Mouse (Mus musculus) adrenal gland, postnatal 25 days (tissue): ENCODE results near the gene Eif5. TPM values are rescaled to one million over a fixed set of nuclear protein-coding genes. Genes with fewer than 3 reads are reported as not detected.

Experiments used
- DNase-seq: peaks from one replicate; pipeline ENCODE4 v3.0.0; 2021; ENCODE audit warnings: mixed read lengths
- total RNA-seq: library from RNA; stranded (reverse); gene quantifications from 2 replicates; pipeline ENCODE4 v1.2.3, GENCODE M21; 2021

Eif5 gene
- total RNA-seq, 1 experiment from 2014 or later: 338 TPM

DNA sequence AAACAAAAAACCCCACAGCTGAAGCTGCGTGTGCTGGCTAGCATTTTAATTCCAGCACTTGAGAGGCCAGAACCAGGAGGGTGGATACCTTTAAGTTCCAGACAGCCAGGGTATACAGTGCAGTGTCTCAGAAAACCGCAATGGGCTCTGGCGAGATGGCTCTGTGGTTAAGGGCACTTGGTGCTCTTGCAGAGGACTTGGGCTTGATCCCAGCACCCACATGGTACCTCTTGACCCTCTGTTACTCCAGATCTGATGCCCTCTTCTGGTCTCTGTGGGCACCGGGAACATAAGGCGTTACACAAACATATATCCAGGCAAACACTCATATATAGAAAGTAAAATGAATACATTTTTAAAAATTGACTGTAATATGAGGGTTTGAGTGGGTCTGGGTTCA is 27.5 kb downstream of the Eif5 start:
- no peak for DNase-seq

DNA sequence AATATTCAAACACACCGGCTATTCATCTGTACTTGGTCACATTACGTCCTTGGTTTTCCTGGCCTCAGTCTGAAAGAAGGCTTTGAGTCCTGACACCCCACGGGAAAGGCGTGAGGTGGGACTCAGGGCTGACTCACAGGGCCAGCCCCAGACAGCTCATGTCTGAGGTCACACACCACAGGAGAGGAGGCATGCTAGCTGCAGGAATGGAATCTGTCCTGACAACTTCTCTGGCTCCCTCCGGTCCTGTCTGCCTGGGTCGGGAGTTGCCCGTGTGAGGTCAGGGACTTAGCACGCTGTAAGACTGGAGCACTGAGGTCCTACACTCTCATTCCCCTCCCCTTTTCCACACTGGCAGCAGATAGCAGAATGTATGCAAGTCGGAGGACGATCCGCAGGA is 31.0 kb downstream of the Eif5 start:
- DNase-seq: peak; percentile 47

DNA sequence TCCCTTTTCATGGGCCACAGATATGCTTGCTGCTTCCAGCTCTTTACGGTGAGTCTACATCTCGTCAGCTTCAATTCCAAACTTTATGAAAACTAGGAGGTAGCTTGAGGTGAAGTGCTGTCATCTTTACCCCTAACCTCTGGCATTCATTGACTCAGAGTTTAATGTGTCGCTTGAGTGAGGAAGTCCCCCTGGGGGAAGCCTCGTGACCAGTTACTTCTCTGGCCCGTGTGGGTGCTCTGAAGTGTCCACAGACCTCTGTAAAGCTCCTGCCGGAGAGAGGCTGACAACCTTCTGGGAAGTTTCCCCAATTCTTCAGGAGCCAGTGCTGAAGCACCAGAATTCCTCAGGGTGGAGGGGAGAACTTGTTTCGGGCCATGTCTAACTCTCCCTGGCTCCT is 34.6 kb downstream of the Eif5 start:
- DNase-seq: no peak

DNA sequence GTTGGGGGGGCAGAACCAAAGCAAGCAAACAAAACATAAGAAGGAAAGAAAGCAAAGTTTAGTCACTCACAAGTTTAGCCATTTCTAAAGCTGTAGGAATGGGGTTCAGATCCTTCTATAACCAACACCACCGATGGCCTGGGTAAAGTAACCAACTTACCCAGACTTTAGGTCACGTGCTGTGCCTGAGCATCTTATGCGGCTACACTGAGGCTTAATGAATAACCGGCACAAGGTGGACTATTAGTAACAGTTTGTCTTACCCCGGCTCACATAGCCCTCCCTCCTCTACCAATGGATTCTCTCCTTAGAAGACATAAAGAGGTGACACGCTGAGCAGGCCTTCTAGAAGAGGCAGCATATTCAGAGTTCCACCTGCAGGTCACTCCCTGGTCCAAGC is 35.5 kb downstream of the Eif5 start:
- DNase-seq: no peak

DNA sequence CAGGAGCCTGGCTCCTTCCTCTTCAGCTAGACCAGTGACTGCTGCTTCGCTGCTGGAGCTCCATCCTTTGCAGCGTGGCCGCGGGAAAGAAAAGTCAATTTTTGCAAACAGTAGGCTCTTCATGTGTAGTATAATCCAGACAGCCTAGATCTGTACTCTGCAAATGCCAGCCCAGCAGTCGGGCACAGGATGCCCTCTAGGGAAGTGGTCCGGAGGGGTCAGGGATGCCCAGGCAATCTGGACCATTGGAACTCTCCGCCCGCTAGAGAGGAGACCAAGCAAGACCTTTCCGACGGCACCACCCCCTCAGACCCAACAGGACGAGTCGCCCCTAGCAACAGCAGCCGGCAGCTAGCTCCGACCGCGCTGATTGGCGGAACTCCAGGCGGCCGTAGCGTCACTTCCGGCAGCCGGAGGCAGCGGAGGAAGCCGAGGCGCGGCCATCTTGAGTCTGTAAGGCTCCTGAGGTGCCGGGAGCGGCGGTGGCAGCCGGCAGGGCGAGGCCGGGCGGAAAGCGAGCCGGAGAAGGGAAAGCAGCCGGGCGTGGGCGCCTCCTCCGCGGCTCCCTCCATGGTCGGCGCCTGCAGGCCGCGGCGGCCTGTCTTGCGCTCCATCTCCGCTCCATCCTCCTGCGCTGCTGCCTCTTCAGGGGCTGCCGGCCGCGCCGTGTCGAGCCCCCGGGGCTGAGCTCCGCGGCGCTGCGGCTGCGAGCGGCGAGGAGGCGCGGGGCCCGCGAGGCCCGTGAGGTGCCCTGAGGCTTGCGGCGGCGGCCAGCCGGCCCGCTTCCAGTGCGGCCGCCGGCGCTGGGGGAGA is 36.5 kb downstream of the Eif5 start, which contains the start of gene Mark3:
Gene Mark3 (plus strand): TSS at position 450 of the 813 bp plus-strand sequence.
- DNase-seq: peak; percentile 98

DNA sequence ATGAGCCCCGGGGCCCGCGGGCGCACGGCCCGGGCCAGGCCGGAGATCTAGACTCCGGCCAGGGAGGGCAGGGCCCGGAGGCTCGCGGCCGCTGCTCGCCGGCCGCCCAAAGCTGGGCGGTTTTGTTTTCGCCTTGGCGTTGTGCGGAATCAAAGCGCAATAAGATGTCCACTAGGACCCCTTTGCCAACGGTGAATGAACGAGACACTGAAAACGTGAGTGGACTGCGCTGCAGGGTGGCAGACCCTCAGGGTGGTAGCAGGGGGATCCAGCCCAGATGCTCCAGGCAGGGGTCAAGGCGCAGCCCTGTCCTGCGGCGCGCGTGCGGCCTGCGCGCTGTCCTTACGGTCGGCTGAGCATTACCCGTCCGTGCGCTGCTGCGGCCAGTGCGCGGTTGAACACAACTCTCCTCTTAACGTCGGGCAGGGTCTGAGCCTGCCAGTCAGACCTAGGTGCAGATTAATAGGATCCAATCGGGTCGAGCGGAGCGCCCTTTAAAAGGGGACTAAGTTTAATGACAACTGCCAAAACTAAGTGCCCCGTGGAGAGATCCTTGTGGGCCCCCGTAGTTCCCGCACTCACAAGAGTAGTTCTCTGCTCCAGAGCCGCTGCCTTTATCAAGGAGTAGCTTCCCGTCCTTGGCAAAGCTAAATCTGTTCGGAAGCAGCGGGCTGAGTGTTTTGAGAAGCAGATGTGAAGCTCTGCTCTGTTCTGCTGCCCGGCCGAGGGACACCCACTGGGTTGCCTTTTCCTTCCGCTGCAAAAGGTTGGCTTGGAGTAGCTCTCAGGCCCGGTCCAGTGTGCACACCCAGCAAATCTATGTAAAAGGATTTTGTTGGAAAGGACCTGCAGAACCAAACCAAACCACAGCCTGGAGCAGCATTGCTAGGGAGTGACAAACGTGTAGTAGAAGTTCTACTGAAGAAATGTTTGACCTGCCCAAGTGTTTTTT is 37.3 kb downstream of the Eif5 start:
- DNase-seq: peak; percentile 51

DNA sequence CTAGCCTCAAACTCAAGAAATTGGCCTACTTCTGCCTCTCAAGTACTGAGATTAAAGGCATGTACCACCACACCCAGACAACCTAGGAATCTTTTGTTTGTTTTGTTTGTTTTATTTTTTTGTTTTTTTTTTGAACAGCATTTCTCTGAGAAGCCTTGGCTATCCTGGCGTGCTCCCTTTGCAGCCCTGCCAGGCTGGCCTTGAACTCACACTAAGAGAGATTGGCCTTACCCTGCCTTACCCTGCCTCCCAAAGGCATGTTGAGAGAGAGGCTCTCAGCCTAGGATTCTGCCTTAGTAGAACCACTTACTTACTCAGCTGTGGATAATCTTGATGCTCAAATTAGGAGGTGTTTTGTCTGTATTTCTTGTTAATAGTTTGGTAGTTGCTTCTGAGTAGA is 45.2 kb downstream of the Eif5 start:
- peak; percentile 31 for DNase-seq

DNA sequence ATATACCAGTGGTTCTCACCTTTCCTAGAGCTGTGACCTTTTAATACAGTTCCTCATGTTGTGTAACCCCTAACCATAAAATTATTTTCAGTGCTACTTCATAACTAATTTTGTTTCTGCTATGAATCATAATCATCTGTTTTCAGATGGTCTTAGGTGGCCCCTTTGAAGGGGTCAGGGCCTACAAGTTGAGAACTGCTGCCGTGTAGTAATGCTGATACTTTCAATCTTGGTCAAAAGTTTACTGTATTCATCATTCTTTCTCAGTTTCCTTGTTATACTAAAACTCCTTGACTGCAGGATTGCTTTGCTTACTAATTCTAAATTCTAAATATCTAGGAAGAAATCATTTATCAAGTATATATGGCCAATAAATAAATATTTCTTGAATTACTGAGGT is 46.6 kb downstream of the Eif5 start:
- no peak for DNase-seq

DNA sequence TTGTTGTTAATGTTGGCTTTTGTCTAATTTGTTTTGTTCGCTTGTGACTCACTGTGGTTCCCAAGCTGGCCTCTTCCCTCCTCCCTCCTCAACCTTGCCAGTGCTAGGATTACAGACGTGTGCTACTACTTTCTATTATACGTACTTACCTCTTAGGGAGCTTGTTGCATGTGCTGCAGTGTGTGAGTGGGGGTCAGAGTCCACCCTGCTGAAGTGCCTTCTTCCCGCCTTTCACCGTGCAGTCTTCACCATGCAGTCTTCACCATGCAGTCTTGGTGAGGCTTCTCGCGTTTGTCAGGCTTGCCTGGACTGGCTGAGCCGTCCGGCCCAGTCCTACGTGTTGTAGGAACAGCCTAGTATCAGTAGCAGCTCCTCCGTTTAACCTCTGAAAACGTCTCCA is 49.4 kb downstream of the Eif5 start:
- no peak for DNase-seq

DNA sequence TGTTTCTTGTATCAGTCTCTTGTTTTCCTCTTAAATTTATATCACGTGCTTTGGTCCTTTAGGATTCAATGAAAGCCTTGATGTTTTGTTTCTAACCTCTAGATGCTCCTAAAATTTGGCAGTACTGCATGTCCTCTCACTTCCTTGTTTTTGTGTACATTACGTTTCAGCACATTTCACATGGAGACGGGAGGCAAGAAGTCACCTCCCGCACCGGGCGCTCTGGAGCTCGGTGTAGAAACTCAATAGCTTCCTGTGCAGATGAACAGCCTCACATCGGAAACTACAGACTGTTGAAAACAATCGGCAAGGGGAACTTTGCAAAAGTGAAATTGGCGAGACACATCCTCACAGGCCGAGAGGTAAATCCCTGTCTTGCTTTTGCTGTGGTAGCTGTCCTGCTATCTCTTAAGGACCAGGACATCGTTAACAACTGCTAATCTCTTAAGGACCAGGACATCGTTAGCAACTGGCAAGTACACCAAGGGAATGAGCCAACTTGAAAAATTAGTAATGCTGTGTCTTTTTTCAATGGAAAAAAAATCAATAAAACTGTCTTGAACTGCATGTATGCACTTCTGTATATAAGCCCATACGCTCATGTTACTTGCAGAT is 54.7 kb downstream of the Eif5 start:
- no peak for DNase-seq

DNA sequence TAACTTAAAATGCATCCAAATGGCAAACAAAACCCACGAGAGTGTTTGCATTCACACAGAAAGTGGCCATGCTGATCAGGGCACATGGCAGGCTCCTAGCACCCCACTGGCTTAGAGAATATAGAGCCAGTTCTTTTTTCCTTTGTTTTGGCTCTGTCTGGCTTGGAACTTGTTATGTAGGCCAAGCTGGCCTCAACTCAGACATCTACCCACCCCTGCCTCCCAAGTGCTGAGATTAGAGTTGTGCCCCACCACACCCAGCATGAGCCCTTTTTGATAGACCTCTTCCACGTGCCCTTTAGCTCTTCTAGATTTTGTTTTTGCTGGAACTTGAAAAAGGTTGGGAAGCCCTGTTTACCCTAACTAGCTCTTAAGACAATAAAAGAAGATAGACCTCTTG is 56.0 kb downstream of the Eif5 start:
- DNase-seq: no peak

Other genes starting within 250 kb of the Eif5 start
- gene Cdc42bpb, start 160.3 kb upstream of the Eif5 start, total RNA-seq: 123 and 157 TPM in 2 replicates
- 0.85 TPM in 1 of 2 replicates, not detected in the other for gene Lbhd2, start 131.2 kb upstream of the Eif5 start, total RNA-seq
- gene Exoc3l4, start 121.0 kb upstream of the Eif5 start, total RNA-seq: 4.4 and 5.7 TPM in 2 replicates
- gene Tnfaip2, start 95.5 kb upstream of the Eif5 start, total RNA-seq: 7.2 and 15.0 TPM in 2 replicates
- gene Gm266, start 52.2 kb upstream of the Eif5 start, total RNA-seq: not detected in 2 replicates
- 101 and 109 TPM in 2 replicates for gene Mark3, start 36.5 kb downstream of the Eif5 start, total RNA-seq
- gene Ckb, start 134.3 kb downstream of the Eif5 start, total RNA-seq: 24.3 and 27.3 TPM in 2 replicates
- 9.6 and 11.0 TPM in 2 replicates for gene Trmt61a, start 140.1 kb downstream of the Eif5 start, total RNA-seq
- 34.8 and 36.2 TPM in 2 replicates for gene Bag5, start 175.2 kb downstream of the Eif5 start, total RNA-seq
- gene Apopt1, start 175.2 kb downstream of the Eif5 start, total RNA-seq: 69.6 and 71.2 TPM in 2 replicates
- gene Klc1, start 220.8 kb downstream of the Eif5 start, total RNA-seq: 118 and 144 TPM in 2 replicates